Mouse (Mus musculus): ENCODE measurements at regions not wholly inside any gene's neighbourhood (a gene's known extent, or its start where the extent isn't known, plus 50 kb on each side); places are given as distances from the start of the nearest gene placed in this dataset.

DNA sequence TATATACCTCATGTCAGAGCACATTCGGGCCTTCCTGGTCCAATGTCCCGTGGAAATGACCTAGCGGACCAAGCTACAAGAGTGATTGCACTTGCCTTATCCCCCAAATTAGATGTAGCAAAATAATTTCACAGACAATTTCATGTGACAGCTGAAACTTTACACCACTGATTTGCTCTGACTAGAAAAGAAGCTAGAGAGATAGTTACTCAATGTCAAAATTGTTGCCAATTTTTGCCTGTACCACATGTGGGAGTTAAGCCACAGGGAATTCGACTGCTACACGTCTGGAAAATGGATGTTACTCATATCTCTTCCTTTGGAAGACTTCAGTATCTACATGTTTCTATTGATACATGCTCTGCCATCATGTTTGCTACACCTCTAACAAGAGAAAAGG, 74.6 kb downstream of the Prl2c2 start:
- TF ChIP-seq GATA1 (IDR thresholded peaks at IDR 0.05; ENCODE audit: low read length), result no peak

DNA sequence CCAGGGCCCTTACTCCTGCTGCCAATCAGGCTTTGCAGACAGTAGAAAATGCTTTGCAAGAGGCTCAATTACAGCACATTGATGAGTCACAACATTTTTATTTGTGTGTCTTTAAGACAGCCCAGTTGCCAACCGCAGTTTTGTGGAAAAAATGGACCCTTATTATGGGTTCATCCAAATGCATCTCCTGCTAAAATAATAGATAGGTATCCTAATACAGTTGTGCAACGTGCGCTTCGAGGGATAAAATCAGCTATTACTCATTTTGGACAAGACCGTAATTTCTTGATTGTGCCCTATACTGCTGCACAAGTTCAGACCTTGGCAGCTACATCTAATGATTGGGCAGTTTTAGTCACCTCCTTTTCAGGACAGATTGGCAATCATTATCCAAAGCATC, 75.4 kb downstream of the Prl2c2 start:
- TF ChIP-seq GATA1 (IDR thresholded peaks at IDR 0.05; ENCODE audit: low read length), result no peak

DNA sequence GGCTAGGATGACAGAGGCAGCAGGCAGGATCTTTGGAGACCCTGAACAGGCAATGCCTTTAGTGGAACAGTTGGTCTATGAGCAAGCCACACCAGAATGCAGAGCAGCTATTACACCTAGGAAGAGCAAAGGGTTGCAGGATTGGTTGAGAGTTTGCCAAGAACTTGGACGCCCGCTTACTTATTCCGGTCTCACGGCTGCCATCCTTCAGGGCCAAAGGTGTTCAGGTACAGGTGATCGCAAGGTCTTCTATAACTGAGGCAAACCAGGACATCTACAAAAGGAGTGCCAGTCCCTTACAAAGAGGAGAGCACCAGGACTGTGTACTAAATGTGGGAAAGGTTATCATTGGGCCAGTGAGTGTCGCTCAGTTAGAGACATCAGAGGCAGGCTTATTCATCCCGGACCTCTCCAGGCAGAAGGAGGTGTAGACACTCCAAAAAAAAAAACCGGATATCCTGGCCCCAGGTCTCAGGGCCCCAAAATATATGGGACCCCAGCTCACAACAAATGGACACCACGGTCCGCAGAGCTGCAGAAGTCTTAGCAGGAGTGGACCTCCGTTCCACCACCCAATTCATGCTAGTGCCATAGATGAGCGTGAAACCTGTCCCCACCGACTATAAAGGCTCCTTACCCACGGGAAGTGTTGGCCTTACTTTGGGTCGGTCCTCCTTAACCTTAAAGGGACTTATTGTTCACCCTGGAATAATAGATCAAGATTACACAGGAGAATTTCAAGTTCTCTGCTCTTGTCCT, 77.4 kb downstream of the Prl2c2 start:
- TF ChIP-seq GATA1 (IDR thresholded peaks at IDR 0.05; ENCODE audit: low read length), result no peak

DNA sequence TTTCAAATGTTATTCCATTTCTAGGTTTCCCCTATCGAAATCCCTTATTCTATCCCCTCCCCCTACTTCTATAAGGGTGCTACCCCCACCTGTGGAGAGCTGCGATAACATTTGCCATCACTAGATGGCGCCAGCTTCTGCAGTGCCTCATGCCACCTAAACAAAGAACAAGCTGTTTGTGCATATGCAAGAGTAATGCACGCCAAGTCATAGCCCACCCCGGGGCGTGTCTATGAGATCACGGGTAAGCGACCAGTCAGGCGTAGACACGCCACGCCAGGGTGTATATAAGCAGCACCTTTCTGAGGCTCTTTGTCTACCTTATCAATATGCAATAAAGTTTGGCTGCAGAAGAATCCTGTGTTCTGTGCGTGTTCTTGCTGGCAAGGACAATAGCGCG, 79.6 kb downstream of the Prl2c2 start:
- TF ChIP-seq GATA1 (IDR thresholded peaks at IDR 0.05; ENCODE audit: low read length), result no peak

DNA sequence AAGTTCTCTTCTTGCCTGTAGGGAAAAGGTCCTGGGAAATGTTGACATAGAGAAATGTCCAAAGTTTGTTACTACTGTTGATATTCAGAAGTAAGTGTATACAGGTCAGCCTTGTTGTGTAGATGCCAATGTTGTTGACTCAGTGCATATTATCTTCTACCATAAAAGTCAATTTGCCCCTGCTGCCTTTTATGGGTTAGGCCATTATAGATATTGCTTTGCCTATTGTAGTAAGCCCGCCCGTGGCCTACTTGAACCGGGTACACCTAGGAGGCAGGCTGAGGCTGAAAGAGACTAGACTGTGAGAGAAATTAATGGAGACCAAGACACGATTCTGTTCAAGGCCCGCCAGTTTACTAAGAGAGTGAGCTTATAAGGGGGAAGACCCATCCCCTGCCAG, 92.3 kb downstream of the Prl2c2 start:
- no peak for TF ChIP-seq GATA1 (IDR thresholded peaks at IDR 0.05; ENCODE audit: low read length)

DNA sequence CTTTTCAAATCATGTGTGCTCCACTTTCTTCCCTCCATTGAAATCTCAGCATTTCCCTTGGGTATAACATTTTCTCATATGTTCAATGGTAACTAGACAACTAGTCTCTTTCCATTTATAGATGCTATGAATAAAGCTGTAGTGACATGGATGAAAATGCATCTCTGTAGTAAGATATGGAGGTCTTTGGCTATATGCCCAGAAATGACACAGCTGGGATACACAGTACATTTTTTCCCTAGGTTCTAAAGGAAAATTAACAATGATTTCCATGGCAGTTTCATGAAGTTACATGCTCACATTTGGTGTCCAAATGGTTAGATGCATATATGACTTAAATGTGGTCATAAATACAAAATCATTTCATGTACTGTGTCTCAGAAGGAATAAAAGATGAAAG, 99.0 kb downstream of the Prl2c2 start:
- peak; percentile 8 for TF ChIP-seq GATA1 (IDR thresholded peaks at IDR 0.05; ENCODE audit: low read length)

DNA sequence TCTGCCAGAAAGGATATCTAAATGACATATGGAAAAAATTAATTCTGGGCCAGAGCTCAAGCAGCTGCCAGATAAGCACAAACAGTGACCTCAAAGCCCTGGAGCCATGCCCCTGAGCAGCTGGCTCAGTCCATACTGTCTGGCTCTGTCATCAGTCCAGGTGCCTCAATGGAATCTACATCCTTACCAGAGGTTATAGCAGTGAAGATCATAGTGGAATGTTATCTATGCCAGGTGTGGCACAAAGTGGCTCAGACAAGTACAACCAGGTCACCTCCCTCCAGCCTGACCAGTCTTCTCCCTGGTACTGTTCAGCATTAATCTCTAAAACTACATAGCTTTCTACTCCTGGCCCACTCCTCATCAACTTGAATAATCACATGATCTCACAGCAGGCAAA, 64.4 kb upstream of the Prl2c3 start:
- no peak for TF ChIP-seq GATA1 (IDR thresholded peaks at IDR 0.05; ENCODE audit: low read length)
